Mouse (Mus musculus) CH12.LX (cell line): ENCODE results near the gene Serpinc1. TPM values are rescaled to one million over a fixed set of nuclear protein-coding genes. Genes with fewer than 3 reads are reported as not detected.
A peak's percentile ranks its signal among the peaks of the same experiment; 100 is the strongest.
"Not testable (repeated sequence)": the region's sequence is repeated elsewhere in the genome, so short reads cannot be mapped to it uniquely, and the experiment has no call there.

Source experiments
- DNase-seq: peaks from one replicate; pipeline ENCODE4 v3.0.0-alpha.2; 2013; ENCODE audit errors: extremely low read depth
- H3K27ac ChIP-seq: 2 replicates; pipeline ENCODE4 v1.5.1; 2012; ENCODE audit warnings: low read depth, mild to moderate bottlenecking, control low read depth, moderate library complexity; ENCODE audit not compliant: insufficient read depth
- H3K27me3 ChIP-seq: replicated peaks from 2 replicates; pipeline ENCODE3; 2012; ENCODE audit warnings: inconsistent platforms
- H3K36me3 ChIP-seq, 2 experiments: replicated peaks in 1 of 2; 2 replicates each; pipeline versions ENCODE3 to v1.6.1; 2012; ENCODE audit warnings: inconsistent platforms in 1 of 2, low read length in 1 of 2, mild to moderate bottlenecking in 1 of 2, mixed read lengths in 1 of 2, moderate library complexity in 1 of 2; ENCODE audit not compliant: control insufficient read depth in 1 of 2, insufficient read depth in 1 of 2
- H3K4me1 ChIP-seq, 2 experiments: 2 replicates each; pipeline ENCODE4 v1.6.1; 2012; ENCODE audit warnings: inconsistent platforms in 1 of 2, moderate library complexity in 1 of 2; ENCODE audit not compliant: insufficient read depth in 2 of 2, control insufficient read depth in 1 of 2
- H3K4me2 ChIP-seq: 2 replicates; pipeline ENCODE4 v1.6.1; 2012; ENCODE audit warnings: low read depth, mild to moderate bottlenecking, control low read depth; ENCODE audit not compliant: poor library complexity, insufficient read depth, severe bottlenecking
- H3K4me3 ChIP-seq, 3 experiments: fragments of 150-350 bp in 1 of 3; sonication (generic) in 1 of 3; replicated peaks in 1 of 3; 2 replicates each; pipeline versions ENCODE3 to v1.5.1; 2011 to 2012; ENCODE audit warnings: low read depth in 2 of 3, low read length in 2 of 3, mild to moderate bottlenecking in 2 of 3, moderate library complexity in 2 of 3, control low read depth in 1 of 3, improper control_type of control experiment in 1 of 3, inconsistent platforms in 1 of 3, mixed read lengths in 1 of 3; ENCODE audit not compliant: poor library complexity in 1 of 3
- H3K79me2 ChIP-seq: replicated peaks from 2 replicates; pipeline ENCODE4 v1.6.1; 2012; ENCODE audit warnings: mild to moderate bottlenecking, moderate library complexity; ENCODE audit not compliant: control insufficient read depth, poor library complexity, insufficient read depth, severe bottlenecking; ENCODE audit errors: extremely low read depth
- H3K9ac ChIP-seq: 2 replicates; pipeline ENCODE4 v1.6.1; 2012; ENCODE audit warnings: low read depth, mild to moderate bottlenecking, control low read depth, moderate library complexity; ENCODE audit not compliant: insufficient read depth
- H3K9me3 ChIP-seq: replicated peaks from 2 replicates; pipeline ENCODE3; 2012; ENCODE audit warnings: low read length, inconsistent platforms, mixed read lengths
- E2F4 ChIP-seq: IDR thresholded peaks from 2 replicates; pipeline ENCODE4 v1.6.1; 2011; ENCODE audit warnings: low read depth, low read length, improper control_type of control experiment; ENCODE audit not compliant: insufficient replicate concordance
- ETS1 ChIP-seq: conservative IDR thresholded peaks from 2 replicates; pipeline ENCODE4 v1.6.1; 2012; ENCODE audit warnings: low read depth, mild to moderate bottlenecking, inconsistent platforms, low read length, improper control_type of control experiment, moderate library complexity
- GABPA ChIP-seq: IDR thresholded peaks from 2 replicates; pipeline ENCODE4 v1.6.1; 2012; ENCODE audit warnings: low read depth, low read length, improper control_type of control experiment, inconsistent platforms; ENCODE audit not compliant: insufficient replicate concordance
- IRF4 ChIP-seq: IDR thresholded peaks from 2 replicates; pipeline ENCODE4 v1.6.1; 2014; ENCODE audit warnings: low read depth, mild to moderate bottlenecking, inconsistent platforms, low read length, improper control_type of control experiment
- JUN ChIP-seq: IDR thresholded peaks from 2 replicates; pipeline ENCODE4 v1.6.1; 2011; ENCODE audit warnings: low read depth, mild to moderate bottlenecking, low read length, improper control_type of control experiment, moderate library complexity; ENCODE audit not compliant: insufficient read depth
- JUND ChIP-seq: conservative IDR thresholded peaks from 2 replicates; pipeline ENCODE4 v1.6.1; 2011; ENCODE audit warnings: low read depth, low read length, improper control_type of control experiment
- KAT2A ChIP-seq: IDR thresholded peaks from 2 replicates; pipeline ENCODE4 v1.6.1; 2012; ENCODE audit warnings: low read length, improper control_type of control experiment, inconsistent platforms; ENCODE audit not compliant: insufficient replicate concordance
- MXI1 ChIP-seq: IDR thresholded peaks from 2 replicates; pipeline ENCODE4 v1.6.1; 2011; ENCODE audit warnings: mild to moderate bottlenecking, low read depth, low read length, improper control_type of control experiment
- NELFE ChIP-seq: IDR thresholded peaks from 2 replicates; pipeline ENCODE4 v1.6.1; 2011; ENCODE audit warnings: low read depth, low read length, improper control_type of control experiment
- NRF1 ChIP-seq: IDR thresholded peaks from 2 replicates; pipeline ENCODE4 v1.6.1; 2014; ENCODE audit warnings: low read depth, mild to moderate bottlenecking, inconsistent platforms, low read length, improper control_type of control experiment, moderate library complexity
- RAD21 ChIP-seq: IDR thresholded peaks from 2 replicates; pipeline ENCODE4 v1.6.1; 2011; ENCODE audit warnings: low read depth, mild to moderate bottlenecking, low read length, improper control_type of control experiment, moderate library complexity
- TBP ChIP-seq: conservative IDR thresholded peaks from 2 replicates; pipeline ENCODE4 v1.6.1; 2011; ENCODE audit warnings: low read depth, low read length, improper control_type of control experiment
- ZNF384 ChIP-seq: IDR thresholded peaks from 2 replicates; pipeline ENCODE4 v1.6.1; 2012; ENCODE audit warnings: low read depth, low read length, improper control_type of control experiment, inconsistent platforms
- dilution Hi-C: fragments of 300-500 bp; cut with MboI; formaldehyde crosslinking; loops from 2 replicates; pipeline ENCODE4 v1.14.3; 2020; ENCODE audit warnings: low sequenced_read_pairs; ENCODE audit not compliant: extremely low pct_unique_long_range_greater_than_20kb, extremely low pct_ligation_motif_present
- in situ Hi-C: fragments of 300-500 bp; cut with MboI; formaldehyde crosslinking; loops from 3 replicates; pipeline ENCODE4 v1.14.3; 2019; ENCODE audit warnings: low sequenced_read_pairs, low pct_ligation_motif_present, low pct_unique_long_range_greater_than_20kb, mixed read lengths
- polyA plus RNA-seq: library from polyadenylated mRNA; unstranded; fragments of >175 nt; gene quantifications from 2 replicates; pipeline ENCODE4 v1.2.1, GENCODE M21; 2012; ENCODE audit warnings: low read depth; ENCODE audit not compliant: insufficient read length
- total RNA-seq, 2 experiments: library from RNA; depleted of rRNA; stranded (reverse); fragments of 300-350 nt in 1 of 2; fragments of >200 nt in 1 of 2; gene quantifications; 2 replicates each; pipeline ENCODE4 v1.2.3; 2012 to 2014

Gene Serpinc1
- total and polyA plus RNA-seq, 3 experiments: 149 to 204 (median 202) TPM

DNA sequence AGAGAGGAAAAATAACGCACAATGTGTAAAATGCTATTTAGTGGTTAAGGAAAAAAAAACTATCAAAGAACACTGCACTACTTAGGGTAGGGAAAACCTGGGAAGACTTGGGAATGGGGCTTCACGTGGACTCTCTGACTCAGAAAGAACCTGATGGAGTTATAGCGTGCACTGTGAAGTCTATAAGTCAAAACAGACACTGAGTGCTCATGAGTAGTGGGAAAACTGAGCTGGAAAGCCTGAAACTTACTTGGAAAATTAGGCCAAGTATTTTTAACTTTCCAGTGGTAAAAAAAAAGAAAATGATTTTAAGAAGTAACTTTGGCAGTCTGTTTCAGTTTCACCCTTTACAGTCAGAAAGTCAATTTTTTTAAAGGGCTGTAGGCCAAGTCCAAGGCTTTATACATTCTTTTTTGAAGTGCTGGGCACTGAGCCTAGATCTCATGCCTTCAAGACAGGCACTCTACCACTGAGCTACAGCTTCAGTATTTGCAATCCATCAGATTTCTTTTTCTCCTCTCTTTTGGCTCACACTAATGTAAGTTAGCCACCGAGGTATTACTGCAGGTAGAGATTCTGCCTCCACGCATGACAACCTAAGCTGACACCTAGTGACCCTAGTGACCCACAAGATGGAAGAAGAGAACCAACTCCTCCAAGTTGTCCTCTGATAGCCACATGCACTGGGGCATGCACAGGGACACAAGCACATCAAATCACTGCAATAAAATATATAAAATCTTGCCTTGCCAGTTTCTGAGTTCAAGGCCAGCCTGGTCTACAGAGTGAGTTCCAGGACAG is 47.2 kb downstream of the Serpinc1 start:
- DNase-seq: no peak
- in situ Hi-C loops: no loop called here
- TF ChIP-seq ZNF384 (peak; percentile 16; the same call in 1 of the 2 replicates), NELFE (no peak), E2F4 (no peak), KAT2A (no peak), NRF1 (no peak)
- TF ChIP-seq, all 38 proteins: peak for 1

GRCm38 (mm10) chr1:161027196-161027595 is 48.8 kb downstream of the Serpinc1 start:
- peak; percentile 39 for DNase-seq
- H3K36me3 ChIP-seq: peaks cover 9 to 33% of the 10 kb centered on the region in 2 experiments
- no peak overlapping the region for H3K27ac ChIP-seq
- no peaks in the 10 kb centered on the region for H3K27me3 ChIP-seq
- H3K79me2 ChIP-seq: no peaks in the 10 kb centered on the region
- in situ Hi-C loops: no loop called here
- H3K4me3 ChIP-seq: no peak overlapping the region
- no peak overlapping the region for H3K9ac ChIP-seq
- H3K4me2 ChIP-seq: no peak overlapping the region
- dilution Hi-C loops: no loop called here
- TF ChIP-seq JUN: no peak
- no peak for TF ChIP-seq GABPA
- TF ChIP-seq JUND: no peak
- no peak for TF ChIP-seq IRF4
- TF ChIP-seq MXI1: no peak
- TF ChIP-seq ETS1: no peak
- no peak for TF ChIP-seq ZNF384
- no peak for TF ChIP-seq TBP
- no peak for TF ChIP-seq RAD21
- H3K9me3 ChIP-seq: no peaks in the 10 kb centered on the region
- H3K4me1 ChIP-seq: peaks cover 5 to 45% of the 10 kb centered on the region in 2 experiments; a peak in 3 of 4 replicates

More for the DNA sequence above, 47.2 kb downstream of the Serpinc1 start:
- H3K9me3 ChIP-seq: no peaks in the 10 kb centered on the region
- H3K27ac ChIP-seq: no peak overlapping the region
- H3K4me3 ChIP-seq: no peak overlapping the region
- H3K4me2 ChIP-seq: no peak overlapping the region
- dilution Hi-C loops: no loop called here
- H3K9ac ChIP-seq: no peak overlapping the region
- H3K36me3 ChIP-seq: peaks cover 2 to 27% of the 10 kb centered on the region in 2 experiments
- no peaks in the 10 kb centered on the region for H3K27me3 ChIP-seq
- H3K79me2 ChIP-seq: no peaks in the 10 kb centered on the region
- peaks cover 5 to 33% of the 10 kb centered on the region in 2 experiments; a peak in 3 of 4 replicates for H3K4me1 ChIP-seq

- H3K27ac ChIP-seq, DNase-seq, in situ Hi-C loops, H3K4me3 ChIP-seq, H3K9me3 ChIP-seq, dilution Hi-C loops, H3K27me3 ChIP-seq, H3K79me2 ChIP-seq, H3K4me2 ChIP-seq, H3K9ac ChIP-seq: not testable (repeated sequence)
- Histone ChIP-seq H3K36me3 (peaks cover 11 to 38% of the 10 kb centered on the region in 2 experiments), H3K4me1 (peaks cover 5 to 55% of the 10 kb centered on the region in 2 experiments; a peak in 3 of 4 replicates)
Measured at GRCm38 (mm10) chr1:161028427-161028826, 50.0 kb downstream of the Serpinc1 start.
